Mouse (Mus musculus): ENCODE data around the gene AU021092. TPM values are rescaled to one million over a fixed set of nuclear protein-coding genes. Genes with fewer than 3 reads are reported as not detected.

Gene AU021092
- polyA plus RNA-seq (2015; fragmentation: Nextera tagmentation; extraction: Ambion mirVana), result 2.4 and 2.7 TPM in 2 replicates

DNA sequence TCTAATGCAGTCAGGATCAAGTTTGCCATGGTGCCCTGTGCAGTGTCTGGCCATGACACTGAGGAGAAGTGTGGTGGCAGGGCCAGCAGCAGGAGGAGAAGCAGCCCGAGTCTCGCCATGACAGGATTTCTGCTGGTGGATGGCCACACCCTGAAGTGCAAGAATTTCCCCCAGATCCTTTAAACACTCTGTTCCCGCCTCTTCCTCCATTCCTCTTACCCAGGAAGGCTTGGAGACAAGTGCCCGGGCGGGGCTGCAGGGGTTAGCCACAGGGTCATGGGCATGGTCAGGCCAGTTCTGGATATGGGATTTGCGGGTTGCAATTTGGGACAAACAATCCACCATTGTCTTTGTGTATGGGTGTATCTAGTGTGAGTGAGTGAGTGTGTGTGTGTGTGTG is at the start of gene AU021092:
Gene AU021092, minus strand, starts transcription at position 160 of the 400 bp plus-strand sequence.

DNA sequence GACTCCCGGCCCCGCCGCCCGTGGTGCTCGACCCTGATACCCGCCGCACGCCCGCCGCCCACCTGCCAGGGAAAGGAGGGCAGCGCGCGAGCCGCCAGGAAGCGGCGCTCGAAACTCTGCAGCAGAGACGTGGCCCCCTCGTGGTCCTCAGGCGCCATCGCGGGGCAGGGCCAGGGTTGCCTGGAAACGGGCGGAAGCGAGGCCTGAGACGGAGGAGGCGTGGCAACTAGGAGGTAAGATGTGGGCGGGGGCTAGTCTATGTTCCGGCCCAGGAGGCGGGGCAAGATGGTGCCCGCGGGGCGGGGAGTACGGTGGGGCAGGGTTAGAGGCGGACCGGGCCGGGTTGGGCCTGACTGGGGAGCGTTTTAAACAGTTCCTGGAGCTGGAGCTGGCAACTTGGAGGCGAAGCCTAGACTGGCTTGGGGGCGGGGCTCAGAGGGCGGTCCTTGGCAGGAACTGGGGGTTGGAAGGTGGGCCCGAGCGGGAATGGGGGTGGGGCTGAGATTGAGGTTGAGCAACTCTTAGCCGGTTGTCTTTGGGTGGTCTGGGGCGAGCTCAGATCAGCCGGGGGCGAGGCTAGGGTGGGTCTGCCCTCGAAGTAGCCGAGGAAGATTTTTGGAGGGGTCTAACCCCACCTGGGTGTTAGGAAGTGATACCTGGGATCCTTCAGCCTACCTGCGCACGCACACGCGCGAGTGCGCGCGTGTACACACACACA is 33.8 kb upstream of the AU021092 start, which contains the start of gene Eef2kmt:
Gene Eef2kmt, minus strand, starts transcription at position 205 of the 718 bp plus-strand sequence.

DNA sequence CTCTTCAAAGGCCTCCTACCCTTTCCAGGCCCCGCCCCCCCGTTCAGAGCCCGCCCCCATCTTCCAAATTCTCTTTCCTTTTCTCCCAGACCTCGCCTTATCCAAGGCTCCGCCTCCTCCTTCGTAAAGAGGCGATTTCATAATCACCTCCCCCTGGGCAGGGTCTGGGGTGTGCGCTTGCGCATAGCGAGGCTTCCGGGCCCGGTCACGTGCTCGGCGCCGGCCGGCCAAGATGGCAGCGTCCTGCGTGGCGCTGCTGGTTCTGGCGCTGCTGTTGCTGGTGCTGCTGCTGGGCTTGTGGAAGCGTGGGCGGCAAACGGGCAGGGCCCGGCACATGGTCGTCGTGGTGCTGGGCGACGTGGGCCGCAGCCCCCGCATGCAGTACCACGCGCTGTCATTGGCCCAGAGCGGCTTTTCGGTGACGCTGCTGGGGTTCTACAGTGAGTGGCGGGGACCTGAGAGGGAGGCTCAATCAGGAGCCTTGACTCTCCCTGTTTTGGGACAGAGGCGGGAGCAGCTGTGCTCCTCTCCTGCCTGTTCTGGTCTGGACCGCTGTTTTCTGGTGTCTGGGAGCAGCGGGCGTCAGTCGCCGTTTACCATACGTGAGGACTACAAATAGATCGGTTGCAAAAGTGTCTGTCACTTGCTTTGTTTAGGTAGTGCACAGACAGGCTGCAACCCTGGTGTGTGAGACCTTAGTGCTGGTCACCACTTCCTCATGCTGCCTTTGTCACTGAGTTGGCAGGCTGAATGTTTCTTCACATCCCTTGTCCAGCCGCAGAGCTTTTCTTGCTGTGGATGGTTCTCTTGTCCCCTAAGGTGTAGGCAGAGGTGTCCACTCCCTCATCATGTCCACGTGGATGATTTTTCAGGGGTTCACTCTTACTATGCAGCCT is 11.6 kb upstream of the AU021092 start, which contains the start of gene Alg1:
Gene Alg1, plus strand, starts transcription at position 204 of the 896 bp plus-strand sequence.

DNA sequence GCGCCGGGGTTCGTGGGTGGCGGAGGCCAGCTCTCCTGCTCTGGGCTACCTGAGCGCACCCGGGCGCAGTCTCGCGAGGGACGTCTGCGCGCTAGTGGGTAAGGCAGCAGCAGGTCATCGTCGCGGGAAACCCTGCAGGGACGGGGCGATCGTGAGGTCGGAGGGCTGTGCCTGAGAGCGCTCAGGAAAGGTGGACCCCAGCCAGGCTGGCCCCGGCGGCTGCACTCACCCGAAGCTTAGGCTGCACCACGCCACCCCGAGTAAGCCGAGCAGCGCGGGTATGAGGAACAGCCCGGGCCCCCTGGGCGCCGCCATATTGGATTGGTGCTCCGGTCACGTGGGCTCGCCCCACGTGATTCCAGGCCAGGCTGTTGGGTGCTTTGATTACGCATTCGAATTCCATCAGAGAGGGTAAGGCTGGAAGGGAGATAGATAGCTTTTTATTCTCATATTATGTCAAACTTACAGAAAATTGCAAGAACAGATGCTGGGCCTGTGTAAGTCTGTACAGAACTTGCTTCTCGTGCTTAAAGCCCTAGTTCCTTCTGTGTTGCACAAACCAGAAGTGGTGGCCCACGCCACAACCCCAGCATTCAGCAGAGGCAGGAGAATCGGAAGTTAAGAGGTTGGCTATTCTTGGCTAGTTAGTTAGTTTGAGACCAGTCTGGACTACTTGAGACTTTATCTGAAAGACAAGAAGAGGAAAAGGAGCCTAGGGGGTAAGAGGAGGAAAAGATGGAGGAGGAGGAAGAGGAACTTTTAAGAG is 18.2 kb downstream of the AU021092 start, which contains the start of gene Nagpa:
Gene Nagpa, minus strand, starts transcription at position 345 of the 766 bp plus-strand sequence.

Small RNA genes lying within 50 kb of the gene (microRNA-seq; reads per million reads assigned to microRNA genes)
- gene Gm23689 (0 reads per million in 2 experiments), gene Gm26095 (0 reads per million in 2 experiments), gene Mir6364 (0 reads per million in 2 experiments)

Other genes with a start within 250 kb of the AU021092 start
- gene Sept12, start 224.4 kb downstream of the AU021092 start, polyA plus RNA-seq (2015; fragmentation: Nextera tagmentation; extraction: Ambion mirVana), result not detected in 2 replicates
- gene Smim22, start 215.0 kb downstream of the AU021092 start, polyA plus RNA-seq (2015; fragmentation: Nextera tagmentation; extraction: Ambion mirVana), result 1.2 and 1.6 TPM in 2 replicates
- 24.9 and 29.7 TPM in 2 replicates for gene Rogdi, start 208.7 kb downstream of the AU021092 start, polyA plus RNA-seq (2015; fragmentation: Nextera tagmentation; extraction: Ambion mirVana)
- 56.4 and 61.8 TPM in 2 replicates for gene Glyr1, start 172.4 kb downstream of the AU021092 start, polyA plus RNA-seq (2015; fragmentation: Nextera tagmentation; extraction: Ambion mirVana)
- gene Ubn1, start 172.2 kb downstream of the AU021092 start, polyA plus RNA-seq (2015; fragmentation: Nextera tagmentation; extraction: Ambion mirVana), result 10.1 and 10.9 TPM in 2 replicates
- 0.12 and 1.6 TPM in 2 replicates for gene Ppl, start 89.9 kb downstream of the AU021092 start, polyA plus RNA-seq (2015; fragmentation: Nextera tagmentation; extraction: Ambion mirVana)
- gene Sec14l5, start 75.2 kb downstream of the AU021092 start, polyA plus RNA-seq (2015; fragmentation: Nextera tagmentation; extraction: Ambion mirVana), result 0.82 and 0.95 TPM in 2 replicates
- gene Nagpa, start 18.3 kb downstream of the AU021092 start, polyA plus RNA-seq (2015; fragmentation: Nextera tagmentation; extraction: Ambion mirVana), result 9.1 and 10.4 TPM in 2 replicates
- 19.3 and 19.6 TPM in 2 replicates for gene Alg1, start 11.3 kb upstream of the AU021092 start, polyA plus RNA-seq (2015; fragmentation: Nextera tagmentation; extraction: Ambion mirVana)
- 26.6 and 27.1 TPM in 2 replicates for gene Eef2kmt, start 33.7 kb upstream of the AU021092 start, polyA plus RNA-seq (2015; fragmentation: Nextera tagmentation; extraction: Ambion mirVana)

All from skeletal muscle tissue, postnatal 0 days (tissue).